Mouse (Mus musculus) hindbrain, embryonic 10.5 days (tissue): ENCODE results near the gene Slc1a2. TPM values are rescaled to one million over a fixed set of nuclear protein-coding genes. Genes with fewer than 3 reads are reported as not detected.
A peak's percentile ranks its signal among the peaks of the same experiment; 100 is the strongest.

Experiments
- DNase-seq: peaks from one replicate; pipeline ENCODE4 v3.0.0-alpha.2; 2017; ENCODE audit warnings: low spot score
- H3K27ac ChIP-seq: fragments of 300-500 bp; sonication (generic); 2 replicates; pipeline ENCODE4 v1.5.1; 2016; ENCODE audit warnings: mild to moderate bottlenecking, moderate library complexity
- H3K27me3 ChIP-seq: fragments of 300-500 bp; sonication (generic); 2 replicates; pipeline ENCODE4 v1.6.1; 2016; ENCODE audit warnings: mild to moderate bottlenecking; ENCODE audit not compliant: poor library complexity, insufficient read depth, severe bottlenecking
- H3K36me3 ChIP-seq: fragments of 300-500 bp; sonication (generic); 2 replicates; pipeline ENCODE4 v1.6.1; 2016; ENCODE audit warnings: mild to moderate bottlenecking, moderate library complexity
- H3K4me1 ChIP-seq: fragments of 300-500 bp; sonication (generic); replicated peaks from 2 replicates; pipeline ENCODE4 v1.6.1; 2016; ENCODE audit warnings: mild to moderate bottlenecking
- H3K4me3 ChIP-seq: fragments of 300-500 bp; sonication (generic); 2 replicates; pipeline ENCODE4 v1.5.1; 2016; ENCODE audit warnings: mild to moderate bottlenecking, moderate library complexity
- H3K9me3 ChIP-seq: fragments of 300-500 bp; sonication (generic); 2 replicates; pipeline ENCODE4 v1.6.1; 2016; ENCODE audit warnings: mild to moderate bottlenecking, moderate library complexity
- WGBS: fragments of 180-500 bp; shearing (Covaris S2); methylation state at CpG from one replicate; pipeline ENCODE4 v1.1.7; 2016; 5-methylcytosine and 5-hydroxymethylcytosine counted together
- polyA plus RNA-seq: library from polyadenylated mRNA; unstranded; fragments of >200 nt; fragmentation: Nextera tagmentation; extraction: Ambion mirVana; gene quantifications from 2 replicates; pipeline ENCODE4 v1.2.1, GENCODE M21; 2016

Gene Slc1a2
- polyA plus RNA-seq, 1 experiment from 2014 or later, result 10.9 TPM

GRCm38 (mm10) chr2:102791641-102792040, 133.2 kb downstream of the Slc1a2 start:
- Histone ChIP-seq H3K4me1 (no peaks in the 10 kb centered on the region), H3K9me3 (no peaks in the 10 kb centered on the region), H3K36me3 (no peaks in the 10 kb centered on the region), H3K27me3 (no peaks in the 10 kb centered on the region), H3K27ac (no peak overlapping the region), H3K4me3 (no peak overlapping the region)
- DNase-seq, result no peak
- 80% methylated on average over 2 of the region's 2 CpGs for WGBS

- Histone ChIP-seq H3K9me3 (no peaks in the 10 kb centered on the region), H3K27me3 (no peaks in the 10 kb centered on the region), H3K36me3 (no peaks in the 10 kb centered on the region), H3K4me1 (no peaks in the 10 kb centered on the region), H3K4me3 (no peak overlapping the region), H3K27ac (no peak overlapping the region)
- 84% methylated on average over 6 of the region's 6 CpGs for WGBS
- DNase-seq, result no peak
Observed at GRCm38 (mm10) chr2:102792804-102793203, 134.3 kb downstream of the Slc1a2 start.

- Histone ChIP-seq H3K4me3 (no peak overlapping the region), H3K27me3 (no peaks in the 10 kb centered on the region), H3K4me1 (no peaks in the 10 kb centered on the region), H3K9me3 (no peaks in the 10 kb centered on the region), H3K36me3 (no peaks in the 10 kb centered on the region), H3K27ac (no peak overlapping the region)
- DNase-seq, result no peak
- WGBS, result 93% methylated on average over 3 of the region's 3 CpGs
Observed at GRCm38 (mm10) chr2:102795034-102795433, 136.6 kb downstream of the Slc1a2 start.

- H3K27me3 ChIP-seq, result no peaks in the 10 kb centered on the region
- H3K36me3 ChIP-seq, result no peaks in the 10 kb centered on the region
- no peak for DNase-seq
- H3K4me3 ChIP-seq, result no peak overlapping the region
- no peaks in the 10 kb centered on the region for H3K9me3 ChIP-seq
- WGBS, result 74% methylated on average over 2 of the region's 2 CpGs
- no peaks in the 10 kb centered on the region for H3K4me1 ChIP-seq
- H3K27ac ChIP-seq, result no peak overlapping the region
Observed at GRCm38 (mm10) chr2:102798149-102798548, 139.7 kb downstream of the Slc1a2 start.

- Histone ChIP-seq H3K36me3 (no peaks in the 10 kb centered on the region), H3K27me3 (no peaks in the 10 kb centered on the region), H3K4me1 (no peaks in the 10 kb centered on the region), H3K9me3 (no peaks in the 10 kb centered on the region), H3K4me3 (no peak overlapping the region), H3K27ac (no peak overlapping the region)
- DNase-seq, result no peak
- 78% methylated on average over 1 of the region's 1 CpGs for WGBS
Observed at GRCm38 (mm10) chr2:102801899-102802298, 143.4 kb downstream of the Slc1a2 start.

- Histone ChIP-seq H3K27me3 (no peaks in the 10 kb centered on the region), H3K27ac (no peak overlapping the region), H3K4me1 (no peaks in the 10 kb centered on the region), H3K9me3 (no peaks in the 10 kb centered on the region), H3K4me3 (no peak overlapping the region), H3K36me3 (no peaks in the 10 kb centered on the region)
- WGBS, result 51% methylated on average over 2 of the region's 2 CpGs
- DNase-seq, result no peak
Observed at GRCm38 (mm10) chr2:102804109-102804508, 145.7 kb downstream of the Slc1a2 start.

GRCm38 (mm10) chr2:102805283-102805682, 146.8 kb downstream of the Slc1a2 start:
- 79% methylated on average over 6 of the region's 6 CpGs for WGBS
- no peaks in the 10 kb centered on the region for H3K4me1 ChIP-seq

GRCm38 (mm10) chr2:102805761-102806496, 147.5 kb downstream of the Slc1a2 start:
- no peak overlapping the region for H3K4me3 ChIP-seq
- no peaks in the 10 kb centered on the region for H3K9me3 ChIP-seq
- 89% methylated on average over 4 of the region's 4 CpGs for WGBS
- no peak for DNase-seq
- no peaks in the 10 kb centered on the region for H3K4me1 ChIP-seq
- H3K27ac ChIP-seq, result no peak overlapping the region
- no peaks in the 10 kb centered on the region for H3K27me3 ChIP-seq
- H3K36me3 ChIP-seq, result no peaks in the 10 kb centered on the region

More at GRCm38 (mm10) chr2:102805283-102805682, 146.8 kb downstream of the Slc1a2 start:
- Histone ChIP-seq H3K4me3 (no peak overlapping the region), H3K27me3 (no peaks in the 10 kb centered on the region), H3K9me3 (no peaks in the 10 kb centered on the region), H3K27ac (no peak overlapping the region), H3K36me3 (no peaks in the 10 kb centered on the region)
- no peak for DNase-seq

GRCm38 (mm10) chr2:102807633-102808032, 149.2 kb downstream of the Slc1a2 start:
- H3K4me1 ChIP-seq, result no peaks in the 10 kb centered on the region
- no peaks in the 10 kb centered on the region for H3K9me3 ChIP-seq
- 67% methylated on average over 3 of the region's 3 CpGs for WGBS
- H3K27me3 ChIP-seq, result no peaks in the 10 kb centered on the region
- H3K4me3 ChIP-seq, result no peak overlapping the region
- H3K36me3 ChIP-seq, result no peaks in the 10 kb centered on the region
- DNase-seq, result no peak
- no peak overlapping the region for H3K27ac ChIP-seq

- no peak for DNase-seq
- Histone ChIP-seq H3K4me1 (no peaks in the 10 kb centered on the region), H3K9me3 (no peaks in the 10 kb centered on the region), H3K27ac (no peak overlapping the region), H3K36me3 (no peaks in the 10 kb centered on the region), H3K27me3 (no peaks in the 10 kb centered on the region), H3K4me3 (no peak overlapping the region)
- WGBS, result 96% methylated on average over 1 of the region's 1 CpGs
Observed at GRCm38 (mm10) chr2:102809436-102809835, 151.0 kb downstream of the Slc1a2 start.

- no peaks in the 10 kb centered on the region for H3K9me3 ChIP-seq
- no peaks in the 10 kb centered on the region for H3K36me3 ChIP-seq
- no peak for DNase-seq
- H3K27me3 ChIP-seq, result no peaks in the 10 kb centered on the region
- WGBS, result 73% methylated on average over 4 of the region's 4 CpGs
- no peaks in the 10 kb centered on the region for H3K4me1 ChIP-seq
- no peak overlapping the region for H3K4me3 ChIP-seq
- no peak overlapping the region for H3K27ac ChIP-seq
Observed at GRCm38 (mm10) chr2:102812756-102813155, 154.3 kb downstream of the Slc1a2 start.

GRCm38 (mm10) chr2:102815289-102815809, 156.9 kb downstream of the Slc1a2 start:
- Histone ChIP-seq H3K4me3 (no peak overlapping the region), H3K27me3 (no peaks in the 10 kb centered on the region), H3K4me1 (peaks cover 3% of the 10 kb centered on the region), H3K36me3 (no peaks in the 10 kb centered on the region), H3K9me3 (no peaks in the 10 kb centered on the region), H3K27ac (no peak overlapping the region)
- DNase-seq, result no peak
- 83% methylated on average over 6 of the region's 6 CpGs for WGBS

- Histone ChIP-seq H3K27ac (no peak overlapping the region; the same call in 1 of the 2 replicates), H3K4me3 (no peak overlapping the region), H3K36me3 (no peaks in the 10 kb centered on the region), H3K9me3 (no peaks in the 10 kb centered on the region), H3K27me3 (no peaks in the 10 kb centered on the region), H3K4me1 (peaks cover 5% of the 10 kb centered on the region)
- WGBS, result 64% methylated on average over 5 of the region's 5 CpGs
- DNase-seq, result peak; percentile 36
Observed at GRCm38 (mm10) chr2:102820225-102820711, 161.8 kb downstream of the Slc1a2 start.
